Mouse (Mus musculus) left cerebral cortex, adult 9 months (tissue): ENCODE results near the gene Golgb1.

Source experiments
- DNase-seq, 2 experiments: peaks; one replicate each; pipeline ENCODE4 v3.0.0; 2022; ENCODE audit warnings: low spot score in 2 of 2

The Golgb1 gene

GRCm38 (mm10) chr16:36944895-36945424, 70.0 kb downstream of the Golgb1 start:
- DNase-seq: no peak

- no peak for DNase-seq
These were observed 71.7 kb downstream of the Golgb1 start for GRCm38 (mm10) chr16:36946459-36947159.

- DNase-seq: no peak
These were observed 72.8 kb downstream of the Golgb1 start for GRCm38 (mm10) chr16:36947646-36948197.

GRCm38 (mm10) chr16:36949614-36950336, 74.8 kb downstream of the Golgb1 start:
- DNase-seq: no peak

- no peak for DNase-seq
These were observed 76.1 kb downstream of the Golgb1 start for GRCm38 (mm10) chr16:36951029-36951428.

- no peak for DNase-seq
These were observed 80.2 kb downstream of the Golgb1 start for GRCm38 (mm10) chr16:36955106-36955505.

- DNase-seq: no peak
These were observed 88.5 kb downstream of the Golgb1 start for GRCm38 (mm10) chr16:36963415-36963814.

GRCm38 (mm10) chr16:36979127-36979526, 104.2 kb downstream of the Golgb1 start:
- DNase-seq: no peak
